Mouse (Mus musculus): ENCODE data around the gene Vmp1.

- TF ChIP-seq CTCF (IDR thresholded peaks at IDR 0.05; ENCODE audit: low read depth, low read length) (no peak), POLR2A (IDR thresholded peaks at IDR 0.05; ENCODE audit: borderline replicate concordance, low read depth, low read length) (no peak)
Observed at GRCm38 (mm10) chr11:86590066-86590465, 93.6 kb downstream of the Vmp1 start.
